ENCODE assay signal across 8 mouse cellular contexts in genomic region chr7:141561682-141562391, GRCm38 (mm10). TPM values are rescaled to one million over a fixed set of nuclear protein-coding genes. Genes with fewer than 3 reads are reported as not detected.
DNase-seq lines count a peak whose midpoint lies in the region; ATAC-seq lines count a peak whose summit lies in the region.

Ap2a2 (plus strand) TSS chr7:141562173.

- peak within 1 kb of the TSS; percentile 48; the same call in 1 of the 2 replicates for H3K27ac ChIP-seq in forebrain, embryonic 11.5 days (ENCODE audit: low read depth, low read length)
- H3K27ac ChIP-seq in heart, embryonic 16.5 days (ENCODE audit: low read length): peak within 1 kb of the TSS; percentile 78
- H3K27ac ChIP-seq in liver, embryonic 15.5 days (replicated peaks): peak within 1 kb of the TSS; percentile 98
- peak within 1 kb of the TSS; percentile 80 for H3K27ac ChIP-seq in neural tube, embryonic 12.5 days

- H3K4me2 ChIP-seq in forebrain, embryonic 11.5 days (ENCODE audit: low read depth, low read length, severe bottlenecking): peak within 1 kb of the TSS; percentile 85
- H3K4me2 ChIP-seq in heart, embryonic 16.5 days (ENCODE audit: low read depth, low read length): peak within 1 kb of the TSS; percentile 94
- peak within 1 kb of the TSS; percentile 92 for H3K4me2 ChIP-seq in liver, embryonic 15.5 days
- H3K4me2 ChIP-seq in neural tube, embryonic 12.5 days (replicated peaks): peak within 1 kb of the TSS; percentile 81

- under 1% methylated on average over 72 of the region's 72 CpGs for WGBS in forebrain, embryonic 11.5 days
- WGBS in heart, embryonic 16.5 days: under 1% methylated on average over 68 of the region's 72 CpGs
- WGBS in liver, embryonic 15.5 days (ENCODE audit: insufficient replicate concordance): under 1% methylated on average over 71 of the region's 72 CpGs
- under 1% methylated on average over 72 of the region's 72 CpGs for WGBS in neural tube, embryonic 12.5 days

- no peaks in the 10 kb centered on the region for H3K27me3 ChIP-seq in forebrain, embryonic 11.5 days (ENCODE audit: control insufficient read depth, insufficient read depth, low read length)
- no peaks in the 10 kb centered on the region for H3K27me3 ChIP-seq in heart, embryonic 16.5 days (ENCODE audit: control insufficient read depth, insufficient read depth, low read length)
- no peaks in the 10 kb centered on the region for H3K27me3 ChIP-seq in liver, embryonic 15.5 days
- no peaks in the 10 kb centered on the region; the same call in 1 of the 2 replicates for H3K27me3 ChIP-seq in neural tube, embryonic 12.5 days (replicated peaks)

- no peaks in the 10 kb centered on the region for H3K9me3 ChIP-seq in forebrain, embryonic 11.5 days (ENCODE audit: control insufficient read depth, low read length)
- no peaks in the 10 kb centered on the region for H3K9me3 ChIP-seq in heart, embryonic 16.5 days (replicated peaks; ENCODE audit: control insufficient read depth, low read length)
- no peaks in the 10 kb centered on the region for H3K9me3 ChIP-seq in liver, embryonic 15.5 days (replicated peaks)
- H3K9me3 ChIP-seq in neural tube, embryonic 12.5 days: no peaks in the 10 kb centered on the region

- H3K4me1 ChIP-seq in forebrain, embryonic 11.5 days (replicated peaks; ENCODE audit: control insufficient read depth, insufficient read depth, low read length): peaks cover 2% of the 10 kb centered on the region; the same call in 1 of the 2 replicates
- peaks cover 22% of the 10 kb centered on the region for H3K4me1 ChIP-seq in heart, embryonic 16.5 days (ENCODE audit: control insufficient read depth, insufficient read depth, low read length)
- H3K4me1 ChIP-seq in liver, embryonic 15.5 days (replicated peaks): peaks cover 87% of the 10 kb centered on the region
- H3K4me1 ChIP-seq in neural tube, embryonic 12.5 days: peaks cover 27% of the 10 kb centered on the region

- peak; percentile 94 for ATAC-seq in forebrain, embryonic 11.5 days (replicated peaks; ENCODE audit: low FRiP score)
- peak; percentile 95 for ATAC-seq in heart, embryonic 16.5 days (replicated peaks; ENCODE audit: extremely low read depth, insufficient read depth, low FRiP score)
- ATAC-seq in liver, embryonic 15.5 days (ENCODE audit: insufficient read depth): peak; percentile 84
- peak; percentile 94 for ATAC-seq in neural tube, embryonic 12.5 days (ENCODE audit: low FRiP score, low read depth)

- no peaks in the 10 kb centered on the region for H3K36me3 ChIP-seq in forebrain, embryonic 11.5 days (ENCODE audit: control insufficient read depth, insufficient read depth, low read length)
- H3K36me3 ChIP-seq in heart, embryonic 16.5 days (ENCODE audit: control insufficient read depth, insufficient read depth): no peaks in the 10 kb centered on the region
- H3K36me3 ChIP-seq in liver, embryonic 15.5 days (replicated peaks): peaks cover 23% of the 10 kb centered on the region
- H3K36me3 ChIP-seq in neural tube, embryonic 12.5 days: no peaks in the 10 kb centered on the region; the same call in 1 of the 2 replicates

- peak; percentile 79 to 82 for DNase-seq in CD8-positive naive resting alpha-beta T cell, adult 2 months (ENCODE audit: low read depth in 2 of 2, low spot score in 2 of 2)
- DNase-seq in c-Kit-positive CD71-negative TER-119-negative erythroid progenitor cells, embryonic 14.5 days (ENCODE audit: low read depth): peak; percentile 89
- DNase-seq in forebrain, embryonic 11.5 days (ENCODE audit: low spot score): peak; percentile 98
- DNase-seq in kidney, postnatal 36 days: peak; percentile 94 to 97
- peak; percentile 86 for DNase-seq in telencephalon, adult 2 months (ENCODE audit: low read depth, low spot score)

- H3K4me3 ChIP-seq in forebrain, embryonic 11.5 days (ENCODE audit: low read depth, low read length): peak within 1 kb of the TSS; percentile 96
- peak within 1 kb of the TSS; percentile 77 for H3K4me3 ChIP-seq in heart, embryonic 16.5 days (ENCODE audit: low read length)
- peak within 1 kb of the TSS; percentile 95 for H3K4me3 ChIP-seq in liver, embryonic 15.5 days (replicated peaks)
- H3K4me3 ChIP-seq in neural tube, embryonic 12.5 days: peak within 1 kb of the TSS; percentile 99

- H3K9ac ChIP-seq in forebrain, embryonic 11.5 days (ENCODE audit: low read length): peak within 1 kb of the TSS; percentile 97
- peak within 1 kb of the TSS; percentile 94 for H3K9ac ChIP-seq in heart, embryonic 16.5 days (ENCODE audit: low read length)
- peak within 1 kb of the TSS; percentile 99 for H3K9ac ChIP-seq in liver, embryonic 15.5 days
- H3K9ac ChIP-seq in neural tube, embryonic 12.5 days: peak within 1 kb of the TSS; percentile 95

RNA-seq across cellular contexts. Expression of gene Ap2a2, which starts in this region (rescaled TPM):
- 104 and 106 TPM in 2 replicates for polyA plus RNA-seq in forebrain, embryonic 11.5 days (2014; fragmentation: Nextera tagmentation; extraction: Ambion mirVana)
- 54.1 and 54.9 TPM in 2 replicates for polyA plus RNA-seq in heart, embryonic 16.5 days (2015; fragmentation: Nextera tagmentation; extraction: Ambion mirVana)
- polyA plus RNA-seq in liver, embryonic 15.5 days (2015; fragmentation: Nextera tagmentation; extraction: Ambion mirVana): 67.6 and 73.8 TPM in 2 replicates
- 111 and 117 TPM in 2 replicates for polyA plus RNA-seq in neural tube, embryonic 12.5 days (2016; fragmentation: Nextera tagmentation; extraction: Ambion mirVana)

Comparison
In these comparisons a context has a peak if more than half of its experiments do, and no peak if none do; other contexts are left out.
1. Peak in every context shown above with its lines: DNase-seq, ATAC-seq, H3K4me3 ChIP-seq and H3K27ac ChIP-seq.
2. H3K27ac ChIP-seq: peak in every context shown above with its lines; median percentile 98 in liver, embryonic 15.5 days; 80 in neural tube, embryonic 12.5 days; 78 in heart, embryonic 16.5 days; 48 in forebrain, embryonic 11.5 days.